Mouse (Mus musculus) forebrain, embryonic 10.5 days (tissue): ENCODE results near the gene Gm11639. TPM values are rescaled to one million over a fixed set of nuclear protein-coding genes. Genes with fewer than 3 reads are reported as not detected.

ENCODE experiments used
- DNase-seq: peaks from one replicate; pipeline ENCODE4 v3.0.0-alpha.2; 2017; ENCODE audit warnings: low spot score; ENCODE audit errors: extremely low spot score
- H3K27ac ChIP-seq: fragments of 300-500 bp; sonication (generic); 2 replicates; pipeline ENCODE4 v1.5.1; 2016; ENCODE audit warnings: mild to moderate bottlenecking
- H3K27me3 ChIP-seq: fragments of 300-500 bp; sonication (generic); 2 replicates; pipeline ENCODE4 v1.6.1; 2016; ENCODE audit warnings: mild to moderate bottlenecking; ENCODE audit not compliant: poor library complexity, severe bottlenecking
- H3K36me3 ChIP-seq: fragments of 300-500 bp; sonication (generic); replicated peaks from 2 replicates; pipeline ENCODE4 v1.6.1; 2016; ENCODE audit warnings: mild to moderate bottlenecking, moderate library complexity
- H3K4me1 ChIP-seq: fragments of 300-500 bp; sonication (generic); 2 replicates; pipeline ENCODE4 v1.6.1; 2016
- H3K4me3 ChIP-seq: fragments of 300-500 bp; sonication (generic); 2 replicates; pipeline ENCODE4 v1.5.1; 2016; ENCODE audit warnings: mild to moderate bottlenecking, moderate library complexity
- H3K9me3 ChIP-seq: fragments of 300-500 bp; sonication (generic); 2 replicates; pipeline ENCODE4 v1.6.1; 2016; ENCODE audit warnings: mild to moderate bottlenecking, moderate library complexity
- WGBS: fragments of 180-500 bp; shearing (Covaris S2); methylation state at CpG from one replicate; pipeline ENCODE4 v1.1.7; 2016; 5-methylcytosine and 5-hydroxymethylcytosine counted together
- polyA plus RNA-seq: library from polyadenylated mRNA; unstranded; fragments of >200 nt; fragmentation: Nextera tagmentation; extraction: Ambion mirVana; gene quantifications from 2 replicates; pipeline ENCODE4 v1.2.1, GENCODE M21; 2016

Gene Gm11639
- polyA plus RNA-seq, 1 experiment from 2014 or later: not detected

GRCm38 (mm10) chr11:104765762-104766161 lies 80.3 kb downstream of the Gm11639 start:
- H3K4me3 ChIP-seq: no peak overlapping the region
- DNase-seq: no peak
- H3K4me1 ChIP-seq: no peaks in the 10 kb centered on the region
- 49% methylated on average over 6 of the region's 6 CpGs for WGBS
- H3K36me3 ChIP-seq: no peaks in the 10 kb centered on the region
- no peak overlapping the region for H3K27ac ChIP-seq
- H3K9me3 ChIP-seq: no peaks in the 10 kb centered on the region
- H3K27me3 ChIP-seq: no peaks in the 10 kb centered on the region

- H3K9me3 ChIP-seq: no peaks in the 10 kb centered on the region
- H3K4me1 ChIP-seq: no peaks in the 10 kb centered on the region
- DNase-seq: no peak
- 65% methylated on average over 1 of the region's 1 CpGs for WGBS
- no peaks in the 10 kb centered on the region for H3K27me3 ChIP-seq
- H3K4me3 ChIP-seq: no peak overlapping the region
- no peak overlapping the region for H3K27ac ChIP-seq
- no peaks in the 10 kb centered on the region for H3K36me3 ChIP-seq
These were observed 81.6 kb downstream of the Gm11639 start for GRCm38 (mm10) chr11:104767068-104767467.

- H3K4me3 ChIP-seq: no peak overlapping the region
- H3K4me1 ChIP-seq: no peaks in the 10 kb centered on the region
- no peaks in the 10 kb centered on the region for H3K36me3 ChIP-seq
- peak; percentile 17 for DNase-seq
- H3K27me3 ChIP-seq: no peaks in the 10 kb centered on the region
- no peak overlapping the region for H3K27ac ChIP-seq
- no peaks in the 10 kb centered on the region for H3K9me3 ChIP-seq
- 6% methylated on average over 5 of the region's 5 CpGs for WGBS
These were observed 82.6 kb downstream of the Gm11639 start for GRCm38 (mm10) chr11:104768072-104768471.

GRCm38 (mm10) chr11:104778796-104779195 lies 93.3 kb downstream of the Gm11639 start:
- H3K9me3 ChIP-seq: no peaks in the 10 kb centered on the region
- 79% methylated on average over 2 of the region's 2 CpGs for WGBS
- no peak for DNase-seq
- H3K27ac ChIP-seq: no peak overlapping the region
- no peak overlapping the region for H3K4me3 ChIP-seq
- H3K36me3 ChIP-seq: no peaks in the 10 kb centered on the region
- no peaks in the 10 kb centered on the region for H3K4me1 ChIP-seq
- H3K27me3 ChIP-seq: no peaks in the 10 kb centered on the region

GRCm38 (mm10) chr11:104944723-104945122 lies 259.2 kb downstream of the Gm11639 start:
- 86% methylated on average over 2 of the region's 2 CpGs for WGBS
- no peaks in the 10 kb centered on the region for H3K4me1 ChIP-seq
- H3K27ac ChIP-seq: no peak overlapping the region
- H3K27me3 ChIP-seq: no peaks in the 10 kb centered on the region
- no peaks in the 10 kb centered on the region for H3K9me3 ChIP-seq
- no peak for DNase-seq
- no peak overlapping the region for H3K4me3 ChIP-seq
- no peaks in the 10 kb centered on the region for H3K36me3 ChIP-seq

- no peak for DNase-seq
- H3K27ac ChIP-seq: no peak overlapping the region
- no peak overlapping the region for H3K4me3 ChIP-seq
- no peaks in the 10 kb centered on the region for H3K36me3 ChIP-seq
- H3K9me3 ChIP-seq: no peaks in the 10 kb centered on the region
- 77% methylated on average over 4 of the region's 4 CpGs for WGBS
- H3K4me1 ChIP-seq: no peaks in the 10 kb centered on the region
- H3K27me3 ChIP-seq: no peaks in the 10 kb centered on the region
These were observed 266.8 kb downstream of the Gm11639 start for GRCm38 (mm10) chr11:104952349-104952748.

- DNase-seq: no peak
- WGBS: 96% methylated on average over 1 of the region's 1 CpGs
- no peak overlapping the region for H3K27ac ChIP-seq
- peaks cover 12% of the 10 kb centered on the region for H3K4me1 ChIP-seq
- H3K36me3 ChIP-seq: no peaks in the 10 kb centered on the region
- no peaks in the 10 kb centered on the region for H3K9me3 ChIP-seq
- H3K27me3 ChIP-seq: no peaks in the 10 kb centered on the region
- H3K4me3 ChIP-seq: no peak overlapping the region
These were observed 282.4 kb downstream of the Gm11639 start for GRCm38 (mm10) chr11:104967862-104968261.

GRCm38 (mm10) chr11:104968388-104968787 lies 282.9 kb downstream of the Gm11639 start:
- Histone ChIP-seq H3K4me3 (no peak overlapping the region), H3K9me3 (no peaks in the 10 kb centered on the region), H3K27ac (no peak overlapping the region), H3K27me3 (no peaks in the 10 kb centered on the region), H3K4me1 (peaks cover 12% of the 10 kb centered on the region), H3K36me3 (no peaks in the 10 kb centered on the region)
- 86% methylated on average over 2 of the region's 2 CpGs for WGBS
- DNase-seq: no peak

- H3K36me3 ChIP-seq: no peaks in the 10 kb centered on the region
- no peak for DNase-seq
- no peaks in the 10 kb centered on the region for H3K27me3 ChIP-seq
- WGBS: 6% methylated on average over 4 of the region's 4 CpGs
- no peaks in the 10 kb centered on the region for H3K9me3 ChIP-seq
- no peak overlapping the region for H3K27ac ChIP-seq
- H3K4me1 ChIP-seq: peaks cover 12% of the 10 kb centered on the region
- H3K4me3 ChIP-seq: no peak overlapping the region
These were observed 285.8 kb downstream of the Gm11639 start for GRCm38 (mm10) chr11:104971322-104971721.

- no peaks in the 10 kb centered on the region for H3K27me3 ChIP-seq
- H3K4me1 ChIP-seq: peaks cover 12% of the 10 kb centered on the region
- H3K9me3 ChIP-seq: no peaks in the 10 kb centered on the region
- WGBS: 83% methylated on average over 8 of the region's 8 CpGs
- H3K36me3 ChIP-seq: no peaks in the 10 kb centered on the region
- DNase-seq: no peak
- H3K27ac ChIP-seq: no peak overlapping the region
- no peak overlapping the region for H3K4me3 ChIP-seq
These were observed 287.0 kb downstream of the Gm11639 start for GRCm38 (mm10) chr11:104972480-104972879.

- 71% methylated on average over 5 of the region's 5 CpGs for WGBS
- DNase-seq: no peak
- Histone ChIP-seq H3K9me3 (no peaks in the 10 kb centered on the region), H3K27ac (no peak overlapping the region), H3K27me3 (no peaks in the 10 kb centered on the region), H3K4me1 (no peaks in the 10 kb centered on the region), H3K36me3 (no peaks in the 10 kb centered on the region), H3K4me3 (no peak overlapping the region)
These were observed 292.5 kb downstream of the Gm11639 start for GRCm38 (mm10) chr11:104977976-104978375.

GRCm38 (mm10) chr11:104981342-104982055 lies 296.0 kb downstream of the Gm11639 start:
- Histone ChIP-seq H3K4me1 (no peaks in the 10 kb centered on the region), H3K9me3 (no peaks in the 10 kb centered on the region), H3K4me3 (no peak overlapping the region), H3K27ac (no peak overlapping the region), H3K36me3 (no peaks in the 10 kb centered on the region), H3K27me3 (no peaks in the 10 kb centered on the region)
- WGBS: 80% methylated on average over 15 of the region's 15 CpGs
- no peak for DNase-seq

- Histone ChIP-seq H3K9me3 (no peaks in the 10 kb centered on the region), H3K36me3 (no peaks in the 10 kb centered on the region), H3K4me3 (no peak overlapping the region), H3K4me1 (no peaks in the 10 kb centered on the region), H3K27ac (no peak overlapping the region), H3K27me3 (no peaks in the 10 kb centered on the region)
- WGBS: 70% methylated on average over 2 of the region's 2 CpGs
- no peak for DNase-seq
These were observed 323.7 kb downstream of the Gm11639 start for GRCm38 (mm10) chr11:105009232-105009631.

- no peak for DNase-seq
- Histone ChIP-seq H3K36me3 (no peaks in the 10 kb centered on the region), H3K9me3 (no peaks in the 10 kb centered on the region), H3K4me3 (no peak overlapping the region), H3K27me3 (no peaks in the 10 kb centered on the region), H3K27ac (no peak overlapping the region), H3K4me1 (no peaks in the 10 kb centered on the region)
- 81% methylated on average over 7 of the region's 7 CpGs for WGBS
These were observed 335.6 kb downstream of the Gm11639 start for GRCm38 (mm10) chr11:105021071-105021470.
